Mouse (Mus musculus) G1E (cell line): ENCODE results near the gene Ttc17.

ENCODE experiments used
- CTCF ChIP-seq: IDR thresholded peaks from 2 replicates; pipeline ENCODE4 v1.5.1; 2012; ENCODE audit warnings: low read depth, low read length, inconsistent platforms, mixed read lengths
- GATA1 ChIP-seq: IDR thresholded peaks from 2 replicates; pipeline ENCODE4 v1.6.1; 2012; ENCODE audit warnings: borderline replicate concordance, low read length, inconsistent platforms, mixed read lengths
- GATA2 ChIP-seq: IDR thresholded peaks from 2 replicates; pipeline ENCODE4 v1.6.1; 2012; ENCODE audit warnings: low read depth, low read length, inconsistent platforms, borderline replicate concordance
- POLR2AphosphoS5 ChIP-seq: IDR thresholded peaks from 2 replicates; pipeline ENCODE4 v1.6.1; 2012; ENCODE audit warnings: low read depth, low read length, inconsistent platforms; ENCODE audit not compliant: insufficient replicate concordance
- TAL1 ChIP-seq: conservative IDR thresholded peaks from 2 replicates; pipeline ENCODE4 v1.6.1; 2012; ENCODE audit warnings: low read depth, low read length, inconsistent platforms, mixed read lengths

GRCm38 (mm10) chr2:94319780-94320179, 86.7 kb downstream of the Ttc17 start:
- no peak for TF ChIP-seq POLR2AphosphoS5
- no peak for TF ChIP-seq CTCF
- no peak for TF ChIP-seq GATA1
- TF ChIP-seq TAL1: no peak
- no peak for TF ChIP-seq GATA2
